Mouse (Mus musculus): ENCODE measurements around the gene Acsf2. TPM values are rescaled to one million over a fixed set of nuclear protein-coding genes. Genes with fewer than 3 reads are reported as not detected.

Gene Acsf2
- polyA plus RNA-seq, 1 experiment from 2014 or later = 11.5 TPM

GRCm38 (mm10) chr11:94580111-94580740 is 21.4 kb downstream of the Acsf2 start:
- H3K27ac ChIP-seq (ENCODE audit: low read depth, low read length) = no peak overlapping the region
- ATAC-seq (ENCODE audit: low FRiP score, low TSS enrichment) = no peak
- H3K4me3 ChIP-seq (ENCODE audit: low read length) = no peak overlapping the region
- H3K9me3 ChIP-seq (ENCODE audit: control insufficient read depth, low read length) = no peaks in the 10 kb centered on the region
- H3K36me3 ChIP-seq (ENCODE audit: control insufficient read depth, insufficient read depth, low read length) = peaks cover 6% of the 10 kb centered on the region; the same call in 1 of the 2 replicates
- H3K9ac ChIP-seq (ENCODE audit: low read depth, low read length) = no peak overlapping the region
- 92% methylated on average over 5 of the region's 5 CpGs for WGBS
- H3K27me3 ChIP-seq (ENCODE audit: control insufficient read depth, insufficient read depth, low read length) = no peaks in the 10 kb centered on the region
- no peaks in the 10 kb centered on the region for H3K4me1 ChIP-seq (ENCODE audit: control insufficient read depth, insufficient read depth, low read length)
- no peak overlapping the region for H3K4me2 ChIP-seq (replicated peaks; ENCODE audit: low read depth, low read length)

- peaks cover 6% of the 10 kb centered on the region; the same call in 1 of the 2 replicates for H3K36me3 ChIP-seq (ENCODE audit: control insufficient read depth, insufficient read depth, low read length)
- H3K4me3 ChIP-seq (ENCODE audit: low read length) = no peak overlapping the region
- H3K27ac ChIP-seq (ENCODE audit: low read depth, low read length) = no peak overlapping the region
- ATAC-seq (ENCODE audit: low FRiP score, low TSS enrichment) = no peak
- H3K9me3 ChIP-seq (ENCODE audit: control insufficient read depth, low read length) = no peaks in the 10 kb centered on the region
- H3K9ac ChIP-seq (ENCODE audit: low read depth, low read length) = no peak overlapping the region
- WGBS = 83% methylated on average over 9 of the region's 9 CpGs
- no peaks in the 10 kb centered on the region for H3K27me3 ChIP-seq (ENCODE audit: control insufficient read depth, insufficient read depth, low read length)
- no peak overlapping the region for H3K4me2 ChIP-seq (replicated peaks; ENCODE audit: low read depth, low read length)
- no peaks in the 10 kb centered on the region for H3K4me1 ChIP-seq (ENCODE audit: control insufficient read depth, insufficient read depth, low read length)
These were observed 25.3 kb downstream of the Acsf2 start for GRCm38 (mm10) chr11:94576361-94576760.

- no peak for ATAC-seq (ENCODE audit: low FRiP score, low TSS enrichment)
- no peaks in the 10 kb centered on the region for H3K27me3 ChIP-seq (ENCODE audit: control insufficient read depth, insufficient read depth, low read length)
- no peak overlapping the region for H3K9ac ChIP-seq (ENCODE audit: low read depth, low read length)
- 71% methylated on average over 2 of the region's 2 CpGs for WGBS
- H3K4me2 ChIP-seq (replicated peaks; ENCODE audit: low read depth, low read length) = no peak overlapping the region
- H3K4me1 ChIP-seq (ENCODE audit: control insufficient read depth, insufficient read depth, low read length) = no peaks in the 10 kb centered on the region
- H3K36me3 ChIP-seq (ENCODE audit: control insufficient read depth, insufficient read depth, low read length) = peaks cover 11% of the 10 kb centered on the region; the same call in 1 of the 2 replicates
- H3K27ac ChIP-seq (ENCODE audit: low read depth, low read length) = no peak overlapping the region
- no peaks in the 10 kb centered on the region for H3K9me3 ChIP-seq (ENCODE audit: control insufficient read depth, low read length)
- H3K4me3 ChIP-seq (ENCODE audit: low read length) = no peak overlapping the region
These were observed 26.6 kb downstream of the Acsf2 start for GRCm38 (mm10) chr11:94575036-94575435.

GRCm38 (mm10) chr11:94574560-94574959 is 27.1 kb downstream of the Acsf2 start:
- Histone ChIP-seq H3K4me1 (ENCODE audit: control insufficient read depth, insufficient read depth, low read length) (no peaks in the 10 kb centered on the region), H3K4me2 (replicated peaks; ENCODE audit: low read depth, low read length) (no peak overlapping the region), H3K9me3 (ENCODE audit: control insufficient read depth, low read length) (no peaks in the 10 kb centered on the region), H3K4me3 (ENCODE audit: low read length) (no peak overlapping the region), H3K9ac (ENCODE audit: low read depth, low read length) (no peak overlapping the region), H3K27ac (ENCODE audit: low read depth, low read length) (no peak overlapping the region), H3K36me3 (ENCODE audit: control insufficient read depth, insufficient read depth, low read length) (peaks cover 14% of the 10 kb centered on the region; the same call in 1 of the 2 replicates), H3K27me3 (ENCODE audit: control insufficient read depth, insufficient read depth, low read length) (no peaks in the 10 kb centered on the region)
- WGBS = 28% methylated on average over 6 of the region's 7 CpGs
- ATAC-seq (ENCODE audit: low FRiP score, low TSS enrichment) = no peak

- 91% methylated on average over 1 of the region's 1 CpGs for whole genome bisulfite sequencing
- peaks cover 29% of the 10 kb centered on the region for H3K36me3 ChIP-seq (ENCODE audit: control insufficient read depth, insufficient read depth, low read length)
These were observed 29.8 kb downstream of the Acsf2 start for GRCm38 (mm10) chr11:94571850-94572249.

GRCm38 (mm10) chr11:94570612-94571011 is 31.1 kb downstream of the Acsf2 start:
- H3K9me3 ChIP-seq (ENCODE audit: control insufficient read depth, low read length) = no peaks in the 10 kb centered on the region
- H3K27ac ChIP-seq (ENCODE audit: low read depth, low read length) = peak overlapping the region; percentile 59; the same call in 1 of the 2 replicates
- peaks cover 23% of the 10 kb centered on the region for H3K36me3 ChIP-seq (ENCODE audit: control insufficient read depth, insufficient read depth, low read length)
- WGBS = 47% methylated on average over 9 of the region's 9 CpGs
- H3K9ac ChIP-seq (ENCODE audit: low read depth, low read length) = no peak overlapping the region
- no peak overlapping the region for H3K4me3 ChIP-seq (ENCODE audit: low read length)
- ATAC-seq (ENCODE audit: low FRiP score, low TSS enrichment) = no peak
- H3K4me1 ChIP-seq (ENCODE audit: control insufficient read depth, insufficient read depth, low read length) = no peaks in the 10 kb centered on the region
- no peak overlapping the region for H3K4me2 ChIP-seq (replicated peaks; ENCODE audit: low read depth, low read length)
- no peaks in the 10 kb centered on the region for H3K27me3 ChIP-seq (ENCODE audit: control insufficient read depth, insufficient read depth, low read length)

More at GRCm38 (mm10) chr11:94571850-94572249, 29.8 kb downstream of the Acsf2 start:
- H3K4me1 ChIP-seq (ENCODE audit: control insufficient read depth, insufficient read depth, low read length) = no peaks in the 10 kb centered on the region
- H3K27me3 ChIP-seq (ENCODE audit: control insufficient read depth, insufficient read depth, low read length) = no peaks in the 10 kb centered on the region
- no peak for ATAC-seq (ENCODE audit: low FRiP score, low TSS enrichment)
- no peak overlapping the region for H3K9ac ChIP-seq (ENCODE audit: low read depth, low read length)
- H3K27ac ChIP-seq (ENCODE audit: low read depth, low read length) = no peak overlapping the region
- no peak overlapping the region for H3K4me2 ChIP-seq (replicated peaks; ENCODE audit: low read depth, low read length)
- no peaks in the 10 kb centered on the region for H3K9me3 ChIP-seq (ENCODE audit: control insufficient read depth, low read length)
- no peak overlapping the region for H3K4me3 ChIP-seq (ENCODE audit: low read length)

- Histone ChIP-seq H3K36me3 (ENCODE audit: control insufficient read depth, insufficient read depth, low read length) (peaks cover 23% of the 10 kb centered on the region), H3K9me3 (ENCODE audit: control insufficient read depth, low read length) (no peaks in the 10 kb centered on the region), H3K4me2 (replicated peaks; ENCODE audit: low read depth, low read length) (no peak overlapping the region), H3K27ac (ENCODE audit: low read depth, low read length) (no peak overlapping the region), H3K27me3 (ENCODE audit: control insufficient read depth, insufficient read depth, low read length) (no peaks in the 10 kb centered on the region), H3K4me1 (ENCODE audit: control insufficient read depth, insufficient read depth, low read length) (peaks cover 14% of the 10 kb centered on the region), H3K9ac (ENCODE audit: low read depth, low read length) (no peak overlapping the region), H3K4me3 (ENCODE audit: low read length) (no peak overlapping the region)
- ATAC-seq (ENCODE audit: low FRiP score, low TSS enrichment) = no peak
- 95% methylated on average over 7 of the region's 7 CpGs for WGBS
These were observed 34.3 kb downstream of the Acsf2 start for GRCm38 (mm10) chr11:94567326-94567725.

- 68% methylated on average over 6 of the region's 6 CpGs for WGBS
- H3K4me1 ChIP-seq (ENCODE audit: control insufficient read depth, insufficient read depth, low read length) = peaks cover 14% of the 10 kb centered on the region
- H3K27me3 ChIP-seq (ENCODE audit: control insufficient read depth, insufficient read depth, low read length) = no peaks in the 10 kb centered on the region
- peaks cover 23% of the 10 kb centered on the region for H3K36me3 ChIP-seq (ENCODE audit: control insufficient read depth, insufficient read depth, low read length)
- ATAC-seq (ENCODE audit: low FRiP score, low TSS enrichment) = no peak
- no peak overlapping the region for H3K27ac ChIP-seq (ENCODE audit: low read depth, low read length)
- H3K4me2 ChIP-seq (replicated peaks; ENCODE audit: low read depth, low read length) = no peak overlapping the region
- no peaks in the 10 kb centered on the region for H3K9me3 ChIP-seq (ENCODE audit: control insufficient read depth, low read length)
- no peak overlapping the region for H3K4me3 ChIP-seq (ENCODE audit: low read length)
- H3K9ac ChIP-seq (ENCODE audit: low read depth, low read length) = no peak overlapping the region
These were observed 35.1 kb downstream of the Acsf2 start for GRCm38 (mm10) chr11:94566534-94566933.

- Histone ChIP-seq H3K27ac (ENCODE audit: low read depth, low read length) (no peak overlapping the region), H3K27me3 (ENCODE audit: control insufficient read depth, insufficient read depth, low read length) (no peaks in the 10 kb centered on the region), H3K4me1 (ENCODE audit: control insufficient read depth, insufficient read depth, low read length) (peaks cover 14% of the 10 kb centered on the region), H3K4me3 (ENCODE audit: low read length) (peak overlapping the region; percentile 24; the same call in 1 of the 2 replicates), H3K36me3 (ENCODE audit: control insufficient read depth, insufficient read depth, low read length) (peaks cover 19% of the 10 kb centered on the region), H3K9me3 (ENCODE audit: control insufficient read depth, low read length) (no peaks in the 10 kb centered on the region), H3K9ac (ENCODE audit: low read depth, low read length) (peak overlapping the region; percentile 8; the same call in 1 of the 2 replicates), H3K4me2 (replicated peaks; ENCODE audit: low read depth, low read length) (peak overlapping the region; percentile 35)
- 19% methylated on average over 16 of the region's 16 CpGs for WGBS
- ATAC-seq (ENCODE audit: low FRiP score, low TSS enrichment) = no peak
These were observed 36.6 kb downstream of the Acsf2 start for GRCm38 (mm10) chr11:94565151-94565479.

Data from kidney, embryonic 14.5 days (tissue).